Mouse (Mus musculus) hindbrain, postnatal 0 days (tissue): Measurements from ENCODE around the gene Kcnj4. TPM values are rescaled to one million over a fixed set of nuclear protein-coding genes. Genes with fewer than 3 reads are reported as not detected.

ENCODE experiments used
- ATAC-seq: fragments of 200-750 bp; cut with Nextera tagmentation; 2 replicates; pipeline ENCODE4 v1.8.0; 2017; ENCODE audit warnings: mild to moderate bottlenecking, moderate TSS enrichment, moderate library complexity
- DNase-seq: peaks from one replicate; pipeline ENCODE4 v3.0.0-alpha.2; 2015; ENCODE audit warnings: low spot score
- H3K27ac ChIP-seq: fragments of 300-500 bp; sonication (generic); 2 replicates; pipeline ENCODE4 v1.5.1; 2014; ENCODE audit warnings: mild to moderate bottlenecking
- H3K27me3 ChIP-seq: fragments of 300-500 bp; sonication (generic); 2 replicates; pipeline ENCODE4 v1.6.1; 2014; ENCODE audit warnings: low read length, mixed read lengths; ENCODE audit not compliant: insufficient read depth
- H3K36me3 ChIP-seq: fragments of 300-500 bp; sonication (generic); 2 replicates; pipeline ENCODE4 v1.6.1; 2014; ENCODE audit warnings: low read length, mixed read lengths; ENCODE audit not compliant: insufficient read depth
- H3K4me1 ChIP-seq: fragments of 300-500 bp; sonication (generic); 2 replicates; pipeline ENCODE4 v1.6.1; 2014; ENCODE audit warnings: antibody characterized with exemption, low read length, mixed read lengths; ENCODE audit not compliant: insufficient read depth
- H3K4me2 ChIP-seq: fragments of 300-500 bp; sonication (generic); 2 replicates; pipeline ENCODE4 v1.6.1; 2014; ENCODE audit warnings: low read depth, mild to moderate bottlenecking, low read length, moderate library complexity, mixed read lengths
- H3K4me3 ChIP-seq: fragments of 300-500 bp; sonication (generic); 2 replicates; pipeline ENCODE4 v1.5.1; 2014; ENCODE audit warnings: low read length
- H3K9ac ChIP-seq: fragments of 300-500 bp; sonication (generic); replicated peaks from 2 replicates; pipeline ENCODE4 v1.6.1; 2014; ENCODE audit warnings: mild to moderate bottlenecking, low read length, moderate library complexity, mixed read lengths
- H3K9me3 ChIP-seq: fragments of 300-500 bp; sonication (generic); 2 replicates; pipeline ENCODE4 v1.6.1; 2016; ENCODE audit warnings: low read length, mixed read lengths
- CTCF ChIP-seq: IDR thresholded peaks from 2 replicates; pipeline ENCODE4 v1.5.1; 2016; ENCODE audit warnings: antibody characterized with exemption, control low read depth, low read depth
- WGBS: fragments of 180-500 bp; shearing (Covaris S2); extraction: QIAGEN DNeasy Blood & Tissue Kit; methylation state at CpG from one replicate; pipeline ENCODE4 v1.1.7; 2014; 5-methylcytosine and 5-hydroxymethylcytosine counted together
- polyA plus RNA-seq: library from polyadenylated mRNA; unstranded; fragments of >200 nt; fragmentation: Nextera tagmentation; extraction: Ambion mirVana; gene quantifications from 2 replicates; pipeline ENCODE4 v1.2.1, GENCODE M21; 2015
- total RNA-seq: library from RNA; depleted of rRNA; stranded (reverse); fragments of >200 nt; gene quantifications from 2 replicates; pipeline ENCODE4 v1.2.3, GENCODE M21; 2014

The Kcnj4 gene
- total and polyA plus RNA-seq, 2 experiments from 2014 or later, result 0.94 TPM; not detected in 1

- 3% methylated on average over 3 of the region's 3 CpGs for WGBS
- Histone ChIP-seq H3K27ac (peak overlapping the region; percentile 100), H3K36me3 (peaks cover 16% of the 10 kb centered on the region; the same call in 1 of the 2 replicates), H3K27me3 (no peaks in the 10 kb centered on the region), H3K9ac (peak overlapping the region; percentile 99), H3K9me3 (no peaks in the 10 kb centered on the region), H3K4me1 (peaks cover 21% of the 10 kb centered on the region), H3K4me2 (peak overlapping the region; percentile 73), H3K4me3 (peak overlapping the region; percentile 92)
- ATAC-seq (no peak), DNase-seq (no peak)
- no peak for TF ChIP-seq CTCF
Measured at GRCm38 (mm10) chr15:79545496-79545895, 40.5 kb upstream of the Kcnj4 start.

- WGBS, result 89% methylated on average over 3 of the region's 3 CpGs
- ATAC-seq, result no peak
- no peaks in the 10 kb centered on the region for H3K27me3 ChIP-seq
- H3K4me1 ChIP-seq, result peaks cover 21% of the 10 kb centered on the region
- no peaks in the 10 kb centered on the region for H3K9me3 ChIP-seq
- peak overlapping the region; percentile 73 for H3K4me2 ChIP-seq
- DNase-seq, result no peak
- H3K4me3 ChIP-seq, result peak overlapping the region; percentile 92
- H3K27ac ChIP-seq, result no peak overlapping the region
- H3K36me3 ChIP-seq, result peaks cover 30% of the 10 kb centered on the region; the same call in 1 of the 2 replicates
- no peak overlapping the region for H3K9ac ChIP-seq
- TF ChIP-seq CTCF, result no peak
Measured at GRCm38 (mm10) chr15:79543968-79544367, 38.9 kb upstream of the Kcnj4 start.

- TF ChIP-seq CTCF, result no peak
- DNase-seq (no peak), ATAC-seq (no peak)
- peaks cover 96% of the 10 kb centered on the region for H3K36me3 ChIP-seq
- WGBS, result 88% methylated on average over 3 of the region's 3 CpGs
- H3K27ac ChIP-seq, result no peak overlapping the region
- H3K4me1 ChIP-seq, result no peaks in the 10 kb centered on the region
- H3K27me3 ChIP-seq, result no peaks in the 10 kb centered on the region
- H3K4me2 ChIP-seq, result no peak overlapping the region
- H3K9ac ChIP-seq, result no peak overlapping the region
- no peaks in the 10 kb centered on the region for H3K9me3 ChIP-seq
- H3K4me3 ChIP-seq, result no peak overlapping the region
Measured at GRCm38 (mm10) chr15:79533796-79534195, 28.8 kb upstream of the Kcnj4 start.

GRCm38 (mm10) chr15:79529935-79530334 is 24.9 kb upstream of the Kcnj4 start:
- Histone ChIP-seq H3K27me3 (no peaks in the 10 kb centered on the region), H3K4me3 (no peak overlapping the region), H3K9ac (no peak overlapping the region), H3K9me3 (no peaks in the 10 kb centered on the region), H3K4me1 (no peaks in the 10 kb centered on the region; the same call in 1 of the 2 replicates), H3K36me3 (peaks cover 65% of the 10 kb centered on the region), H3K27ac (no peak overlapping the region), H3K4me2 (no peak overlapping the region)
- DNase-seq, result no peak
- no peak for ATAC-seq
- TF ChIP-seq CTCF, result no peak
- 70% methylated on average over 7 of the region's 7 CpGs for WGBS

GRCm38 (mm10) chr15:79527991-79528639 is 23.1 kb upstream of the Kcnj4 start:
- Histone ChIP-seq H3K9ac (no peak overlapping the region), H3K27me3 (no peaks in the 10 kb centered on the region), H3K4me1 (no peaks in the 10 kb centered on the region; the same call in 1 of the 2 replicates), H3K4me2 (no peak overlapping the region), H3K4me3 (no peak overlapping the region), H3K27ac (no peak overlapping the region), H3K9me3 (no peaks in the 10 kb centered on the region), H3K36me3 (peaks cover 46% of the 10 kb centered on the region)
- no peak; the same call in 1 of the 2 replicates for ATAC-seq
- WGBS, result 73% methylated on average over 5 of the region's 5 CpGs
- 0 out of 2 replicates have a peak, but pooled peaks have one; percentile 32 for TF ChIP-seq CTCF
- DNase-seq, result no peak

- 74% methylated on average over 4 of the region's 4 CpGs for WGBS
Measured at GRCm38 (mm10) chr15:79527192-79527591, 22.2 kb upstream of the Kcnj4 start.

More at GRCm38 (mm10) chr15:79527192-79527591, 22.2 kb upstream of the Kcnj4 start:
- no peak for TF ChIP-seq CTCF
- Histone ChIP-seq H3K27ac (no peak overlapping the region), H3K9me3 (no peaks in the 10 kb centered on the region), H3K9ac (no peak overlapping the region), H3K36me3 (peaks cover 38% of the 10 kb centered on the region), H3K4me2 (no peak overlapping the region), H3K27me3 (no peaks in the 10 kb centered on the region), H3K4me1 (no peaks in the 10 kb centered on the region; the same call in 1 of the 2 replicates), H3K4me3 (no peak overlapping the region)
- DNase-seq, result peak; percentile 34
- no peak for ATAC-seq
